Mouse (Mus musculus) megakaryocyte, embryonic 14.5 days (primary cell): ENCODE results near the gene P3h3. TPM values are rescaled to one million over a fixed set of nuclear protein-coding genes. Genes with fewer than 3 reads are reported as not detected.

ENCODE experiments used
- H3K27me3 ChIP-seq: replicated peaks from 2 replicates; pipeline ENCODE3; 2012; ENCODE audit warnings: inconsistent platforms
- H3K36me3 ChIP-seq: replicated peaks from 2 replicates; pipeline ENCODE3; 2012; ENCODE audit warnings: low read length, inconsistent platforms, mixed read lengths
- H3K4me1 ChIP-seq: 2 replicates; pipeline ENCODE4 v1.6.1; 2012; ENCODE audit warnings: inconsistent platforms
- H3K4me3 ChIP-seq: replicated peaks from 2 replicates; pipeline ENCODE3; 2012; ENCODE audit warnings: moderate library complexity, mild to moderate bottlenecking, inconsistent platforms
- H3K9me3 ChIP-seq: 2 replicates; pipeline ENCODE4 v1.6.1; 2012; ENCODE audit warnings: inconsistent platforms
- FLI1 ChIP-seq: IDR thresholded peaks from 2 replicates; pipeline ENCODE4 v1.6.1; 2012; ENCODE audit warnings: low read length, inconsistent platforms, mixed read lengths
- GATA1 ChIP-seq: IDR thresholded peaks from 3 replicates; pipeline ENCODE4 v1.6.1; 2012; ENCODE audit warnings: mixed read lengths, low read length, inconsistent platforms, borderline replicate concordance
- polyA plus RNA-seq: library from polyadenylated mRNA; stranded (reverse); fragments of >175 nt; gene quantifications from 2 replicates; pipeline ENCODE4 v1.2.3, GENCODE M21; 2012; ENCODE audit warnings: low replicate concordance; ENCODE audit not compliant: insufficient read depth

P3h3 gene
- polyA plus RNA-seq, 1 experiment = 5.5 TPM

GRCm38 (mm10) chr6:124857840-124858530 lies 433 bp upstream of the P3h3 start:
- TF ChIP-seq FLI1 = no peak
- TF ChIP-seq GATA1 = no peak
- Histone ChIP-seq H3K27me3 (peaks cover 94% of the 10 kb centered on the region), H3K36me3 (no peaks in the 10 kb centered on the region), H3K4me1 (peaks cover 45% of the 10 kb centered on the region), H3K4me3 (peak overlapping the region; percentile 91), H3K9me3 (no peaks in the 10 kb centered on the region)

DNA sequence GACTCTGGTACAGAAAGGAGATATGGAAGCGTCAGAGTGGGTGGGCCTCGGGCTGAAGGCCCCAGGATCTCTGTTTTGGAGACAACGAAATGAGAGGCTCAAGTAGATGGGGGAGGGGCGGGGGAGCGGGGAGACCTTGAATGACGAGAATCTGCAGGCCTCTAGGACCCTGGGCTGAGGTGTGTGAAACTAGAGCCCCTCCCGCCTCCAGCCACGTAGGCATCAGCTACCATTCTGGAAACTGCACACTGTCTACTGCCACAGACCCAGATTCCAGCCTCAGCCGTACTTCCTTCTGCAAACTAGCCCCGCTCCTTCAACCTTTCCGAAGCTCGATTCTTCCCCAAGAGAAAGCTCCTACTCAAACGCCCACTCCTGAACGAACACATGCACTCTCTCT lies 1.2 kb downstream of the P3h3 start:
- no peaks in the 10 kb centered on the region for H3K9me3 ChIP-seq
- peak overlapping the region; percentile 76 for H3K4me3 ChIP-seq
- no peaks in the 10 kb centered on the region for H3K36me3 ChIP-seq
- peaks cover 34% of the 10 kb centered on the region for H3K4me1 ChIP-seq
- H3K27me3 ChIP-seq = peaks cover 89% of the 10 kb centered on the region
- TF ChIP-seq GATA1 (no peak), FLI1 (no peak)

- Histone ChIP-seq H3K36me3 (no peaks in the 10 kb centered on the region), H3K9me3 (no peaks in the 10 kb centered on the region), H3K4me3 (no peak overlapping the region), H3K27me3 (peaks cover 80% of the 10 kb centered on the region), H3K4me1 (peaks cover 30% of the 10 kb centered on the region)
- no peak for TF ChIP-seq FLI1
Observed at GRCm38 (mm10) chr6:124854647-124855046, 2.9 kb downstream of the P3h3 start.

DNA sequence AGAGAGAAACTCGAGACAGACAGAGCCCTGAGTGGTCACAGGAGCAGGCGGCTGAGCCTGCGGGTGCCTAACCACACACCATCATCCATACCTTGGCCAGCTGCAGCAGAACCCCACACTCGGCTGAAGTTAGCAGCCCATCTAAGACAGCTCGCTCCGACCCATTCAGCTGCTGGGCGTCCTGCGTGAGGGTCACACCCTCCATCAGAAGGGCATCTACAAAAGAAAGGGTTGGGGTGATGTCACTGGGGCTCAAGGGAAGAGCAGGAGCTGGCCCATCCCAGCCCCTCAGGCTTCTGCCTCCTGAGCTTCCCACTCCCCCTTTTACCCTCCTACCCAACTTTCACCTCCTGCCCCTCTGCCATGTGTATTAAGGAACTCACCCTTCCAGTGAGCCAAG lies 7.0 kb downstream of the P3h3 start:
- Histone ChIP-seq H3K4me3 (no peak overlapping the region), H3K4me1 (peaks cover 25% of the 10 kb centered on the region), H3K9me3 (no peaks in the 10 kb centered on the region), H3K27me3 (peaks cover 64% of the 10 kb centered on the region), H3K36me3 (no peaks in the 10 kb centered on the region)
- TF ChIP-seq GATA1 (no peak), FLI1 (no peak)

GRCm38 (mm10) chr6:124847305-124847704 lies 10.2 kb downstream of the P3h3 start:
- Histone ChIP-seq H3K36me3 (no peaks in the 10 kb centered on the region), H3K4me3 (peak overlapping the region; percentile 72), H3K27me3 (peaks cover 56% of the 10 kb centered on the region), H3K4me1 (peaks cover 20% of the 10 kb centered on the region), H3K9me3 (no peaks in the 10 kb centered on the region)
- TF ChIP-seq GATA1 = no peak
- TF ChIP-seq FLI1 = no peak

DNA sequence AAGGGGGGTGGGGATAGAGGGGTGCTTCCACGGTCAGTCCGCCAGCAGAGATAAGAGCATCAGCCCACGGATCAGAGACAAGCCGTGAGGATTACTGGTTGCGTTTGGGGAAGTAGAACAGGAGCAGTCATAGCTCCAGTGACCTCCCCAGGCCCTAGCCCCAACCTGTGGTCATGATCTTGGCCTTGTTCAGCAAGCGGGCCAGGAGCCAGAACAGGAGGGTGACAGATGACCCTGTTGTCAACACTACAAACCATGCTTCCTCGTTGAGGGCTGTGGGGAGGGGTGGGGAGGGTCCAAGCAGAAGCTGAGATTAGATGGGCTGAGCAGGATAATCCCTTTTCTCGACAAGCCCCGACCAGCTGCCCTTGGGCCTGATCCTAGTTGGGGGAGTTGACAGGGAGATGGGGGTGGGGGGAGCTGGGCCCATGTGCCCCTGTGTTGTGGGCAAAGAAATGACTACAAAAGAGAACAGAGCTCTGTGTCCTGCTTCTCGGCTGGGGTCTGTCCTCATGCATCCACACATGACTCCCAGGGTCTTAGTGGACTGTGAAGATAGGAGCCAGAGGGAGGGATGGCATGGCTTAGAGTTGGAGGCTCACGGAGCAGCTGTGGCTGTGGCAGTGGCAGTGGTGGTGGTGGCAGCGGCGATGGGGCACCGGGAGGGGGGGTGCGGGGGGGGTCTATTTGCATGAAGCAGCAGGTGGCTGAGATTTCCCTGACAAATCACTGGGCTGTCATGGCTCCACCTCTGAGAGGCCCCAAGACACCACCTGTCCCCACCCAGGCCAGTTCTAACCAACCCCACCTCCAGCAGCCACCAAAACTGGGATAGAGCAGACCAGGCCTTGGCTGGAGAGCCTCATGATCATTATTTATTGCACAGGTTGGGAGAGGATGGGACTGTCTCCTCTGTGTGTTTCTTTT lies 17.0 kb downstream of the P3h3 start, which contains the start of gene Gnb3:
TSS of gene Gnb3 (minus strand) at position 35 of the 927 bp plus-strand sequence.
- TF ChIP-seq GATA1 (no peak), FLI1 (no peak)
- no peak within 1 kb of the TSS for H3K4me3 ChIP-seq
- peaks cover 36% of the 10 kb centered on the region; the same call in 1 of the 2 replicates for H3K4me1 ChIP-seq
- H3K9me3 ChIP-seq = no peaks in the 10 kb centered on the region
- H3K36me3 ChIP-seq = peaks cover 5% of the 10 kb centered on the region
- H3K27me3 ChIP-seq = peaks cover 49% of the 10 kb centered on the region

GRCm38 (mm10) chr6:124839805-124840204 lies 17.7 kb downstream of the P3h3 start:
- H3K4me3 ChIP-seq = no peak overlapping the region
- peaks cover 42% of the 10 kb centered on the region for H3K27me3 ChIP-seq
- H3K36me3 ChIP-seq = peaks cover 11% of the 10 kb centered on the region
- H3K9me3 ChIP-seq = no peaks in the 10 kb centered on the region
- H3K4me1 ChIP-seq = peaks cover 41% of the 10 kb centered on the region
- TF ChIP-seq GATA1 = no peak
- TF ChIP-seq FLI1 = no peak

DNA sequence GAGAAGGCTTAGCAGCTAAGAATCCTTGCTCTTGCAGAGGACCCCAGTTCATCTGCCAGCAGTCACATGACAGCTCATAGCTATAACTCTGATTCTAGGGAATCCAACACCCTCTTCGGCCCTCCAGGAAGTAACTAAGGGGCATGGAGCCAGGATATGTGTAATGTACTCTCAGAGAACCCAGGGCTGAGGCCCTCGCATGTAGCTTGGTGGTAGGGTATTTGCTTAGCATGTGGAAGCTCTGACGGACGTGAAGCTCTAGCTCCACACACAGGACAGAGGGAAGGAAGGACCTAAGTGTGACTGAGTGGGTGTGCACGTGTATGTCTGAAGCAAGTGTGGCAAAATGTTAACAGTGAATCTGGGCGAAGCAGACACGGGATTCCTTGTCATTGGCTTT lies 21.1 kb downstream of the P3h3 start:
- Histone ChIP-seq H3K27me3 (peaks cover 29% of the 10 kb centered on the region), H3K4me3 (no peak overlapping the region), H3K4me1 (peaks cover 56% of the 10 kb centered on the region), H3K9me3 (no peaks in the 10 kb centered on the region), H3K36me3 (peaks cover 44% of the 10 kb centered on the region)
- TF ChIP-seq FLI1 (no peak), GATA1 (no peak)

DNA sequence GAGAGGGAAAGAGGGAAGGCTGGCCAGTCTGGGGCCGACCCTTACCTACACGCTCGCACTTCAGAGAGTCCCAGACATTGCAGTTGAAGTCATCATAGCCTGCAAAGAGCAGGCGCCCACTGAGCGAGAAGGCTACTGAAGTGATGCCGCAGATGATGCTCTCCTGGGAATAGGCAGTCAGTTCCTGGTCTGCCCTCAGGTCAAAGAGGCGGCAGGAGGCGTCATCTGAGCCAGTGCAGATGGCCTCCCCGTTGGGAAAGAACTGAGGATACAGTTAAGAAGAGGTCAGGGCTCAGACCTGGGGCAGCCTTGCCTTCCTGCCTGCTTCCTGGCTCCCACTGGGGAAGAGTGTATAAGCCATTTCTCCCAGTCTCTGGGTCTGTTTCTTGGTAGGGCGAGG lies 22.0 kb downstream of the P3h3 start:
- Histone ChIP-seq H3K4me1 (peaks cover 63% of the 10 kb centered on the region), H3K9me3 (no peaks in the 10 kb centered on the region), H3K27me3 (peaks cover 27% of the 10 kb centered on the region), H3K4me3 (no peak overlapping the region), H3K36me3 (peaks cover 47% of the 10 kb centered on the region)
- TF ChIP-seq GATA1 = no peak
- TF ChIP-seq FLI1 = no peak

GRCm38 (mm10) chr6:124834512-124835081 lies 23.0 kb downstream of the P3h3 start:
- peaks cover 58% of the 10 kb centered on the region for H3K4me1 ChIP-seq

More at GRCm38 (mm10) chr6:124834512-124835081, 23.0 kb downstream of the P3h3 start:
- no peaks in the 10 kb centered on the region for H3K9me3 ChIP-seq
- TF ChIP-seq GATA1 (no peak), FLI1 (no peak)
- no peak overlapping the region for H3K4me3 ChIP-seq
- H3K27me3 ChIP-seq = peaks cover 18% of the 10 kb centered on the region
- peaks cover 47% of the 10 kb centered on the region for H3K36me3 ChIP-seq
